Mouse (Mus musculus) heart, embryonic 16.5 days (tissue): ENCODE results near the gene Cdca7l. TPM values are rescaled to one million over a fixed set of nuclear protein-coding genes. Genes with fewer than 3 reads are reported as not detected.

Source experiments
- ATAC-seq: fragments of 200-750 bp; cut with Nextera tagmentation; replicated peaks from 2 replicates; pipeline ENCODE4 v1.8.0; 2017; ENCODE audit warnings: moderate number of reproducible peaks; ENCODE audit not compliant: insufficient read depth, low FRiP score; ENCODE audit errors: extremely low read depth
- H3K27ac ChIP-seq: fragments of 300-500 bp; sonication (generic); 2 replicates; pipeline ENCODE4 v1.5.1; 2014; ENCODE audit warnings: mild to moderate bottlenecking, low read length, control low read depth, moderate library complexity
- H3K27me3 ChIP-seq: fragments of 300-500 bp; sonication (generic); 2 replicates; pipeline ENCODE4 v1.6.1; 2014; ENCODE audit warnings: low read length, mixed read lengths; ENCODE audit not compliant: control insufficient read depth, insufficient read depth
- H3K36me3 ChIP-seq: fragments of 300-500 bp; sonication (generic); 2 replicates; pipeline ENCODE4 v1.6.1; 2014; ENCODE audit not compliant: control insufficient read depth, insufficient read depth
- H3K4me1 ChIP-seq: fragments of 300-500 bp; sonication (generic); 2 replicates; pipeline ENCODE4 v1.6.1; 2014; ENCODE audit warnings: low read length, mixed read lengths; ENCODE audit not compliant: control insufficient read depth, insufficient read depth
- H3K4me2 ChIP-seq: fragments of 300-500 bp; sonication (generic); 2 replicates; pipeline ENCODE4 v1.6.1; 2014; ENCODE audit warnings: low read depth, mild to moderate bottlenecking, control low read depth, low read length
- H3K4me3 ChIP-seq: fragments of 300-500 bp; sonication (generic); 2 replicates; pipeline ENCODE4 v1.5.1; 2014; ENCODE audit warnings: mild to moderate bottlenecking, control low read depth, low read length
- H3K9ac ChIP-seq: fragments of 300-500 bp; sonication (generic); 2 replicates; pipeline ENCODE4 v1.6.1; 2014; ENCODE audit warnings: low read length, control low read depth
- H3K9me3 ChIP-seq: fragments of 300-500 bp; sonication (generic); replicated peaks from 2 replicates; pipeline ENCODE4 v1.6.1; 2016; ENCODE audit warnings: low read length; ENCODE audit not compliant: control insufficient read depth
- WGBS: fragments of 180-500 bp; shearing (Covaris S2); extraction: QIAGEN DNeasy Blood & Tissue Kit; methylation state at CpG from one replicate; pipeline ENCODE4 v1.1.7; 2014; 5-methylcytosine and 5-hydroxymethylcytosine counted together
- polyA plus RNA-seq: library from polyadenylated mRNA; unstranded; fragments of >200 nt; fragmentation: Nextera tagmentation; extraction: Ambion mirVana; gene quantifications from 2 replicates; pipeline ENCODE4 v1.2.1, GENCODE M21; 2015

Gene Cdca7l
- polyA plus RNA-seq, 1 experiment from 2014 or later, result 17.4 TPM

GRCm38 (mm10) chr12:117820859-117821221 lies 16.8 kb downstream of the Cdca7l start:
- Histone ChIP-seq H3K27ac (no peak overlapping the region), H3K9ac (no peak overlapping the region), H3K4me2 (no peak overlapping the region), H3K27me3 (no peaks in the 10 kb centered on the region), H3K4me3 (no peak overlapping the region), H3K9me3 (no peaks in the 10 kb centered on the region), H3K4me1 (no peaks in the 10 kb centered on the region), H3K36me3 (no peaks in the 10 kb centered on the region)
- ATAC-seq, result no peak

GRCm38 (mm10) chr12:117821394-117821793 lies 17.3 kb downstream of the Cdca7l start:
- Histone ChIP-seq H3K9ac (no peak overlapping the region), H3K4me3 (no peak overlapping the region), H3K4me1 (no peaks in the 10 kb centered on the region), H3K9me3 (no peaks in the 10 kb centered on the region), H3K4me2 (no peak overlapping the region), H3K27ac (no peak overlapping the region), H3K36me3 (no peaks in the 10 kb centered on the region), H3K27me3 (no peaks in the 10 kb centered on the region)
- WGBS, result 77% methylated on average over 1 of the region's 1 CpGs
- no peak for ATAC-seq

- Histone ChIP-seq H3K27ac (no peak overlapping the region), H3K4me3 (no peak overlapping the region), H3K9me3 (no peaks in the 10 kb centered on the region), H3K36me3 (no peaks in the 10 kb centered on the region), H3K4me1 (no peaks in the 10 kb centered on the region), H3K9ac (no peak overlapping the region), H3K4me2 (no peak overlapping the region), H3K27me3 (no peaks in the 10 kb centered on the region)
- no peak for ATAC-seq
- 67% methylated on average over 3 of the region's 3 CpGs for WGBS
Observed at GRCm38 (mm10) chr12:117828350-117828749, 24.3 kb downstream of the Cdca7l start.

- no peak overlapping the region for H3K27ac ChIP-seq
- no peaks in the 10 kb centered on the region for H3K9me3 ChIP-seq
- H3K27me3 ChIP-seq, result no peaks in the 10 kb centered on the region
- no peaks in the 10 kb centered on the region for H3K36me3 ChIP-seq
- H3K4me2 ChIP-seq, result no peak overlapping the region
- whole genome bisulfite sequencing, result 64% methylated on average over 8 of the region's 8 CpGs
- H3K4me3 ChIP-seq, result no peak overlapping the region
- no peak for ATAC-seq
- no peaks in the 10 kb centered on the region for H3K4me1 ChIP-seq
- H3K9ac ChIP-seq, result no peak overlapping the region
Observed at GRCm38 (mm10) chr12:117831351-117831961, 27.4 kb downstream of the Cdca7l start.

GRCm38 (mm10) chr12:117832190-117832589 lies 28.1 kb downstream of the Cdca7l start:
- no peak overlapping the region for H3K9ac ChIP-seq
- 27% methylated on average over 5 of the region's 5 CpGs for WGBS
- ATAC-seq, result no peak

GRCm38 (mm10) chr12:117834652-117835051 lies 30.6 kb downstream of the Cdca7l start:
- no peak overlapping the region for H3K27ac ChIP-seq
- no peak overlapping the region for H3K4me3 ChIP-seq
- H3K4me2 ChIP-seq, result no peak overlapping the region
- 79% methylated on average over 2 of the region's 2 CpGs for WGBS
- no peaks in the 10 kb centered on the region for H3K9me3 ChIP-seq
- no peaks in the 10 kb centered on the region for H3K27me3 ChIP-seq
- no peaks in the 10 kb centered on the region for H3K36me3 ChIP-seq
- no peaks in the 10 kb centered on the region for H3K4me1 ChIP-seq
- ATAC-seq, result no peak
- H3K9ac ChIP-seq, result no peak overlapping the region

More at GRCm38 (mm10) chr12:117832190-117832589, 28.1 kb downstream of the Cdca7l start:
- no peak overlapping the region for H3K27ac ChIP-seq
- no peaks in the 10 kb centered on the region for H3K9me3 ChIP-seq
- no peaks in the 10 kb centered on the region for H3K27me3 ChIP-seq
- H3K4me2 ChIP-seq, result no peak overlapping the region
- no peaks in the 10 kb centered on the region for H3K36me3 ChIP-seq
- H3K4me1 ChIP-seq, result no peaks in the 10 kb centered on the region
- H3K4me3 ChIP-seq, result no peak overlapping the region

GRCm38 (mm10) chr12:117835371-117835770 lies 31.3 kb downstream of the Cdca7l start:
- Histone ChIP-seq H3K36me3 (no peaks in the 10 kb centered on the region), H3K27ac (no peak overlapping the region), H3K9ac (no peak overlapping the region), H3K9me3 (no peaks in the 10 kb centered on the region), H3K4me2 (no peak overlapping the region), H3K4me1 (no peaks in the 10 kb centered on the region), H3K27me3 (no peaks in the 10 kb centered on the region), H3K4me3 (no peak overlapping the region)
- no peak for ATAC-seq
- 24% methylated on average over 10 of the region's 10 CpGs for WGBS

- no peaks in the 10 kb centered on the region for H3K4me1 ChIP-seq
- H3K4me3 ChIP-seq, result no peak overlapping the region
- H3K27ac ChIP-seq, result no peak overlapping the region
- no peaks in the 10 kb centered on the region; the same call in 1 of the 2 replicates for H3K27me3 ChIP-seq
- 77% methylated on average over 4 of the region's 4 CpGs for WGBS
- H3K36me3 ChIP-seq, result no peaks in the 10 kb centered on the region
- H3K9ac ChIP-seq, result no peak overlapping the region
- ATAC-seq, result no peak
- no peaks in the 10 kb centered on the region for H3K9me3 ChIP-seq
- H3K4me2 ChIP-seq, result no peak overlapping the region
Observed at GRCm38 (mm10) chr12:117837376-117837775, 33.3 kb downstream of the Cdca7l start.

- 57% methylated on average over 1 of the region's 1 CpGs for WGBS
Observed at GRCm38 (mm10) chr12:117840705-117841104, 36.6 kb downstream of the Cdca7l start.

More at GRCm38 (mm10) chr12:117840705-117841104, 36.6 kb downstream of the Cdca7l start:
- no peaks in the 10 kb centered on the region for H3K9me3 ChIP-seq
- ATAC-seq, result no peak
- H3K4me2 ChIP-seq, result no peak overlapping the region
- H3K27me3 ChIP-seq, result no peaks in the 10 kb centered on the region; the same call in 1 of the 2 replicates
- H3K9ac ChIP-seq, result no peak overlapping the region
- no peaks in the 10 kb centered on the region for H3K36me3 ChIP-seq
- no peak overlapping the region for H3K27ac ChIP-seq
- H3K4me3 ChIP-seq, result no peak overlapping the region
- H3K4me1 ChIP-seq, result peaks cover 10% of the 10 kb centered on the region
